ENCODE assay signal across 19 mouse cellular contexts in genomic region chr7:105524222-105524621, GRCm38 (mm10).
"Had no signal": no experiment of that assay in that cellular context is flagged by ENCODE, and none has a peak within 500 bp of the region (broad histone marks: within the 10 kb centered on the region; RNA-seq: fewer than 3 reads in every experiment).

No protein-coding gene starts in this region.

- H3K9ac ChIP-seq: lung, embryonic 14.5 days; midbrain, embryonic 12.5 days; neural tube, embryonic 13.5 days; neural tube, embryonic 15.5 days; stomach, embryonic 15.5 days had no signal

- H3K36me3 ChIP-seq: midbrain, embryonic 12.5 days; neural tube, embryonic 13.5 days; neural tube, embryonic 15.5 days; stomach, embryonic 15.5 days had no signal

- H3K27ac ChIP-seq: midbrain, embryonic 12.5 days; neural tube, embryonic 13.5 days; neural tube, embryonic 15.5 days; stomach, embryonic 15.5 days had no signal

- H3K4me2 ChIP-seq: lung, embryonic 14.5 days; midbrain, embryonic 12.5 days; neural tube, embryonic 13.5 days; neural tube, embryonic 15.5 days; stomach, embryonic 15.5 days had no signal

- DNase-seq: lung, adult 18-20 months; lung, embryonic 14.5 days; lung, postnatal 10 days; lung, postnatal 4 days; midbrain, embryonic 14.5 days; retina, postnatal 1 day; right cerebral cortex, adult 18-20 months; right cerebral cortex, postnatal 25 days; right cerebral cortex, postnatal 4 days; thymus, adult 18-20 months; thymus, postnatal 14 days; thymus, postnatal 36 days had no signal

- H3K9me3 ChIP-seq: megakaryocyte, embryonic 14.5 days; midbrain, embryonic 12.5 days; neural tube, embryonic 13.5 days; neural tube, embryonic 15.5 days; stomach, embryonic 15.5 days had no signal

- ATAC-seq: midbrain, embryonic 16.5 days had no signal

- H3K4me3 ChIP-seq: megakaryocyte, embryonic 14.5 days; midbrain, embryonic 12.5 days; myocyte; neural tube, embryonic 13.5 days; neural tube, embryonic 15.5 days; stomach, embryonic 15.5 days had no signal

- H3K27me3 ChIP-seq: neural tube, embryonic 13.5 days; neural tube, embryonic 15.5 days; stomach, embryonic 15.5 days had no signal

- H3K4me1 ChIP-seq: midbrain, embryonic 12.5 days; neural tube, embryonic 13.5 days; neural tube, embryonic 15.5 days; stomach, embryonic 15.5 days had no signal
